Mouse (Mus musculus) gastrocnemius, adult 2 months (tissue): ENCODE measurements around the gene Klhl41. TPM values are rescaled to one million over a fixed set of nuclear protein-coding genes. Genes with fewer than 3 reads are reported as not detected.
"Not testable (repeated sequence)": the region's sequence is repeated elsewhere in the genome, so short reads cannot be mapped to it uniquely, and the experiment has no call there.

Experiments
- DNase-seq: peaks from one replicate; pipeline ENCODE4 v3.0.0; 2022
- H3K27ac ChIP-seq: fragments of 200-600 bp; 2 replicates; pipeline ENCODE4 v1.8.1; 2022; ENCODE audit warnings: mild to moderate bottlenecking
- H3K4me3 ChIP-seq: fragments of 200-600 bp; 2 replicates; pipeline ENCODE4 v1.8.1; 2022; ENCODE audit warnings: mild to moderate bottlenecking, moderate library complexity
- CTCF ChIP-seq: fragments of 200-600 bp; IDR thresholded peaks from 2 replicates; pipeline ENCODE4 v1.8.1; 2022; ENCODE audit warnings: antibody characterized with exemption, mild to moderate bottlenecking, moderate library complexity
- intact Hi-C: fragments of 180-260 bp; cut with DNase I; formaldehyde crosslinking; loops from one replicate; pipeline ENCODE4 v1.15.1; 2025
- long read RNA-seq, 2 experiments: library from polyadenylated mRNA; stranded (forward); transcript quantifications; one replicate each; pipeline ENCODE4 v2.0.0; 2021
- total RNA-seq, 2 experiments: library from RNA; stranded (reverse); gene quantifications; 2 replicates each; pipeline ENCODE4 v1.2.3; 2021

The Klhl41 gene
- total RNA-seq = 100 to 1,000 TPM; 511 to 652 TPM
- long read RNA-seq, experiment 1, transcript Klhl41-201 (6 exons, 2,529 nt) = major isoform, 100 of 109 reads
- long read RNA-seq, experiment 1, partial matches to known transcripts = 6 of 109 reads
- long read RNA-seq, experiment 1, other reads (novel, unspliced or antisense) = 3 of 109 reads
- long read RNA-seq, experiment 2, transcript Klhl41-201 (6 exons, 2,529 nt) = major isoform, 104 of 110 reads
- long read RNA-seq, experiment 2, partial matches to known transcripts = 1 of 110 reads
- long read RNA-seq, experiment 2, other reads (novel, unspliced or antisense) = 5 of 110 reads

DNA sequence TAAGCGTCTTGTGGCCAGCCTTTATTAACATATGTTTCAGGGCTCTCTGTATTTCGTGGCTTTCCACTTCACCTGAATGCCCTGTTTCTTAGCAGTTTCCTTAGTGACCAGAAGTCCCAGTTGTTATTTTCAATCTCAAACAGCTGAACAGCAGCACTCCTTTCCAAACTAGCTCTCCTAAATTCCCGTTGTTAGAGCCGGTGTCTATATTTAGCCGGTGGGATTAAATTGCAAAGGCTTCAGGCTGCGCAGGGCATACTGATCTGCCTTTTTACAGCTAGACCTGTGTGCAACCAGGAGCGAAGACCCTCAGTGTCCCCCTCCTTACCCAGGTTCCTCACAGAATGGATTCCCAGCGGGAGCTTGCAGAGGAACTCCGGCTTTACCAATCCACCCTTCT is at the start of gene Klhl41:
Klhl41 (plus strand) TSS at position 268 of the 400 bp plus-strand sequence.
- intact Hi-C loops = no loop called here
- DNase-seq = peak; percentile 55
- H3K4me3 ChIP-seq = peak within 1 kb of the TSS; percentile 80
- no peak for TF ChIP-seq CTCF
- peak within 1 kb of the TSS; percentile 97 for H3K27ac ChIP-seq

DNA sequence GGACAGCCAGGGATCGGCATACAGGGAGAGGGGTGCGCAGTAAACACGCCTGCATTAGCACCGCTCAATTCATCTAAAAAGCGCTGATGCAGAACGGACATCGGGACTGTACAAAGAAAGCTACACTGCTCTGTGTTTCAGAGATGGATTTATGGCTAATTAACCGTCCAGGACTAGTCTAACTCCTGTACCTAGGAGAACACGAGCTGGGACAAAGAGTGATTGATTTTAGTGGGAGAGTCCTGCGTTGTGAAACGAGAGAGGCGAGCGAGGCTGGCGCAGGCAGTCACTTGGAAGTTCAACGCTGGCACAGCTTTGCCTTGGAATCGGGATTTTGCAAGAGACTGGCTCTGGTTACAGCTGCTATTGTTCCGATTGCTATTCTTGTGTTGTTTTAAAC is 40.7 kb upstream of the Klhl41 start:
- DNase-seq = no peak
- TF ChIP-seq CTCF = no peak
- Histone ChIP-seq H3K4me3 (no peak overlapping the region), H3K27ac (no peak overlapping the region)
- intact Hi-C loops = no loop called here

DNA sequence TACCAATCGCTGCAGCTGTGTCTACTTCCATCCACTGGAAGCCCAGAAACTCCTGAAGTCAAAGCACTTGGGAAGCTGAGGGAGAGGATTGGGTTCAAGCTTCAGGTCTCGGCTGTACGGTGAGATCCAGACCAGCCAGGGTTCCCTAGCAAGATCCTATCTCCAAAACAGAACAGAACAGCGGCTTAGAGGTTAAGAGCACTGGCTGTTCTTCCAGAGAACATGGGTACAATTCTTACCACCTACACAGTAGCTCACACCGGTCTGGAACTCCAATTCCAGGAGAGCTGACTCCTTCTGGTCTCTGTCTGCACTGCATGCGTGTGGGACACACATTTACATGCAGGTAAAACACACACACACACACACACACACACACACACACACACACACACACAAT is 40.0 kb upstream of the Klhl41 start:
- no peak for DNase-seq
- H3K4me3 ChIP-seq = no peak overlapping the region
- H3K27ac ChIP-seq = no peak overlapping the region
- intact Hi-C loops = no loop called here
- no peak for TF ChIP-seq CTCF

DNA sequence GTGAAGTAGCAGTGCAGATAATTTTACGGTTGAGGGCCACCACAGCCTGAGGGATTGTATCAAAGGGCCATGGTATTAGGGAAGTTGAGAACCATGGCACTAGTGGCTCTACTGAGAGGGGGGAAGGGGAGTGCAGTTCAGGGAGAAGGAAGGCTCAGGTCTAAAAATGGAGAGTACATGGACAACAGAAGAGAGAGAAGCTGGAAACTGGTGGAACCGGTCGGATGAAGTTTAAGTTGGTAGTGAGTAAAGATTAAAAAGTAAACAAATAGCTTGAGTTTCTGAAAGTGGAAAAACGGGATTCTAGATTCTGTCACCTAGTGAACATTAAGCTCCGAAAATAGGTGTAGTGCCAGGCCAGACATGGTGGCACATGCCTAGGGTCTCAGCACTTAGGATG is 39.1 kb upstream of the Klhl41 start:
- Histone ChIP-seq H3K27ac (no peak overlapping the region), H3K4me3 (no peak overlapping the region)
- DNase-seq = no peak
- intact Hi-C loops = no loop called here
- no peak for TF ChIP-seq CTCF

DNA sequence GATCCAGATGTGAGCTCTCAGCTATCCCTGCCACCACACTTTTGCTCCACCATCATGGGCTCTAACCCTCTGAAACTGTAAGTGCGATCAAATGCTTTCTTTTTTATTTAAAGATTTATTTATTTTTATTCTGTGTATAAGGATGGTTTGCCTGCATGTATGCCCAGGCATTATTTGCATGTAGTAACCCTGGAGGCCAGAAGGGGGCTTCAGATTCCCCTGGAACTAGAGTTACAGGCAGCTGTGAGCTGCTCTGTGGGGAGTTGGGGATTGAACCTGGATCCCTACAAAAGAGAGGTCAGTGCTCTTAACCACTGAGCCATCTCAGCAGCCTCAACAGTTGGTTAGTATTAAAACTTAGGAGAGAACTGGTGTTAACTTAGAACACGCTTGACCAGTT is 38.5 kb upstream of the Klhl41 start:
- peak; percentile 48 for TF ChIP-seq CTCF
- intact Hi-C loops = no loop called here
- no peak for DNase-seq
- Histone ChIP-seq H3K27ac (no peak overlapping the region), H3K4me3 (no peak overlapping the region)

DNA sequence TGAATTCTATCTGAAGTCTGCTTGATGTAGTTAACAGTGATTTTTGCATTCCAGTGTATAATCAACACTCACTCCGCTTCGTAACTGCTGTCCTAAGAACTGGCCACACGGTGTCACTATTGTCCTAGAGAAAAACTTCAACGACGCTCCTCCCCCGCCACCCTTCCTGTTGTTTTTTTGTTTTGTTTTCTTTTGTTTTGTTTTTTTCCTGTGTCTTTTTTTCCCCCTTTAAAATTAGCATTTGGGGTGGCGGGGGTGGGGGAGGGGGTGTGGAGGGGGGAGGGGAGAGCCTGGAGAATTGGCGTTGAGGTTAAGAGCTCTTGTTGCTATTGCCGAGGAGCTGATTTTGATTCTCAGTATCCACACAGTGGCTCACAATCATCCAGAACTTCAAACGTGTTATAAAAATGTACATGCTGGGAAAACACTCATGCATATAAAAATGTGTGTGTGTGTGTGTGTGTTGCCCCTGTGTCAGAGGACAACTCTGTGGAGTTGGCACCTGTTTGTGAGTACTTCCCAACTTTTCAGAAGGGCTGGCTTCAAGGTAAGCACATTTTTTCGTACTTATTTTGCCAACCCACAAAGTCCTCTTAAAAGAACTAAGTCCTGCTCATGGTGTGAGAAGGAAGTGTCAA is 34.7 kb upstream of the Klhl41 start:
- intact Hi-C loops = loop anchor here (2.0 kb wide), 2 partner anchors 40 to 144 kb away; no protein-coding TSS in a partner anchor
- Histone ChIP-seq H3K4me3 (peak overlapping the region; percentile 72), H3K27ac (peak overlapping the region; percentile 69)
- peak; percentile 83 for TF ChIP-seq CTCF
- peak; percentile 42 for DNase-seq

DNA sequence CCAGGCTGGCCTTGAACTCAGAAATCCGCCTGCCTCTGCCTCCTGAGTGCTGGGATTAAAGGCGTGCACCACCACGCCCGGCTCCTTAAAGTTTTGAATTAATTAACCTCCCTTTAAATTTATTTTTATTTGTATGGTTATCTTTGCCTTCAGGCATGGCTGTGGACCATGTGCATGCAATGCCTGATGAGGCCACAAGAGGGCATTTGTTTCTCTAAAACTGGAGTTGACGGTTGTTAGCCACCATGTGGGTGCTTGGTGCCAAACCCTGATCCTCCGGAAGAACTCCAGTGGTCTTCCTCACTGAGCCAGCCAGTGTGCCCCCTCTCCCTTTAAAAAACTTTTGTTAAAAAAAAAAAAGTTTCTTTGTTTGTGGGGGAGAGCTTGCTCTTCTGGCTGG is 34.1 kb upstream of the Klhl41 start:
- Histone ChIP-seq H3K27ac (no peak overlapping the region), H3K4me3 (peak overlapping the region; percentile 72; the same call in 1 of the 2 replicates)
- peak; percentile 72 for TF ChIP-seq CTCF
- peak; percentile 59 for DNase-seq
- intact Hi-C loops = loop anchor here (2.0 kb wide), 2 partner anchors 39 to 143 kb away; no protein-coding TSS in a partner anchor

DNA sequence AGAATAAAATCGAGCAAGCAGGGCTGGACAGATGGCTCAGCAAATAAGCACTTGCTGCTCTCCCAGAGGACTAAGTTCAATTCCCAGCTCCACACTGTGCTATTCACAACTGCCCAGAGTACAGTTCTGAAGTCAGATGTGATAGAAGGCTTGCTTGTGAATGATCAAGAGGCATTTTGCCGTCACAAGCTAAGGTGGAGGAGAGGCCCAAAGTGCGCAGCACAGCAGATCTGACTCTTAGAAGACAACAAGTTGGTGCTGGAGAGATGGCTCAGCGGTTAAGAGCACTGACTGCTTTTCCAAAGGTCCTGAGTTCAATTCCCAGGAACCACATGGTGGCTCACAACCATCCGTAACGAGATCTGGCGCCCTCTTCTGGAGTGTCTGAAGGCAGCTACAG is 31.9 kb upstream of the Klhl41 start:
- DNase-seq, H3K4me3 ChIP-seq, intact Hi-C loops, H3K27ac ChIP-seq: not testable (repeated sequence)
- TF ChIP-seq CTCF = peak; percentile 26; the same call in 1 of the 2 replicates

DNA sequence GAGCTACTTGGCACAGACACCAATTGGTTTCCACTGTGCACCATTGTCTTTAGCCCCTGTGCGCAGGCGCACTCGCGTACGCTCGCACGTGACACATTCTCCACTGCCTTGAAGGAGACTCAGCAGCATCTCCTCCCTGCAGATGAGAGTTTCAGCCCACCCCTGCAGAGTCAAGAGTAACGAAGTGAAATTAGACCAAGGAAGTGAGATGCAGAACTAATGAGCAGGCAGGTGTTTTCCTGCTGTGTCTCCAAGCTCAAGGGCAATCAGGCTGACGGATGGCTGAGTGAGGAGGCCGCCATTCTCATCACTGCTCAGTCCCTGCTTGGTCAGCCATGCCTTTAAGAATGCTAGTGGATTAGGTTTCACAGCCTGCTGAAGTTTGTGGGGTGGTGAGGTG is 29.8 kb upstream of the Klhl41 start:
- H3K4me3 ChIP-seq = no peak overlapping the region
- intact Hi-C loops = no loop called here
- TF ChIP-seq CTCF = no peak
- H3K27ac ChIP-seq = no peak overlapping the region
- no peak for DNase-seq

DNA sequence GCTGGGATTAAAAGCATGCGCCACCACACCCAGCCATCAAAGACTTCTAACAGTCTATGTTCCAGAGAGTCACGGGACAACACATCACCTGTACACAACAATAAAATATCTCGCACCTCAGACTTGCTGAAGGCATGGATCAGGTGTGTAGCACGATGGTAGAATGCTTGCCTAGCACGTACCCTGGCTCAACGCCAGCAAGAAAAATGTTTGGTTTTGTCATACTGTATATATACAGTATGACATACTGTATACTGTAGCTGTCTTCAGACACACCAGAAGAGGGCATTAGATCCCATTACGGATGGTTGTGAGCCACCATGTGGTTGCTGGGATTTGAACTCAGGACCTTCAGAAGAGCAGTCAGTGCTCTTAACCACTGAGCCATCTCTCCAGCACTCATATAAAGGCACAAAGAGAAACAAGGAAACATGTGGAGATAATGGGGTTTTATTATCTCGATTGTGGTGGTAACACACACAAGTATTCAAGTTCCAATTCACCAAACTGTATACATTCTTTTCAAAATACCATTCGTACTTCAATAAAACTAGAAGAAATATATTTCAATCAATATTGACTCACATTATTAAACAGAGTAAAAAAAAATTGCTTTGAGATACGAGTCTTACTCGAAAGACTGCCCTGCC is 24.8 kb upstream of the Klhl41 start:
- no peak for DNase-seq
- Histone ChIP-seq H3K27ac (no peak overlapping the region), H3K4me3 (no peak overlapping the region)
- intact Hi-C loops = no loop called here
- no peak for TF ChIP-seq CTCF

DNA sequence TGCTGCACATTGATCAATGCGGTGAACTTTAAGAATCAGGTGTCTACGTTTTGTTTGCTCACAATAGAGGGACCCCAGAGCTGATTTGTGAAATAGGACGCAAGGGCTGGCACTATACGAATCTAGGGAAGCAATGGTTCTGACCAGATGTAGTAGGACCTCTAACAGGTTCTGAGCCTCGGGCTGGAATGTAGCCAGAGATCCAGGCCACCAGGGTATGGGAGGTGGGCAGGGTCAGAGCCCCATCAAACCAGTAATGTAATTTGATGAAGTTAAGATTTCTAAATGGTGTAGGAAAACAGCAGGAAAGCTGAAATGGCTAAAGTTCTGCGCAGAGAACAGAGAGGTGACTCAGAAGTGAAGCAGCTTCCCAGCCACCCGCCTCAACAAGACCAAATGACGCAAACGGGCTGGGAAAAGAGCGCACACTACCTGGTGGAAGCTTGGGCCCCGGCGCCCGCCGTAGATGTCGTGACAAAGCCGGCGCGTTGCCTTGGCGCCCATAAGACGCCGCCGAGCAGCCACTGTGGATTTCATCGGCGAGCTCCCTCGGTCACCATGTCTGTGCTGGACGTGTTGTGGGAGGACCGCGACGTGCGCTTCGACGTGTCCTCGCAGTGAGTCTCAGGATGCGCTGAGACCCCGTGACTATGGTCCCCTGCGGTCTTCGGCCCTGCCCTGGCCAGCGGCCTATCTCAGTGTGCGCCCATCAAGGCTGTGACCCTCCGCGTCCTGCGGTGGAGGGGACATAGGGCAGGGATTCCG is 23.0 kb upstream of the Klhl41 start, which contains the start of gene Bbs5:
Bbs5 (plus strand) TSS at position 446 of the 765 bp plus-strand sequence.
- Histone ChIP-seq H3K27ac (peak within 1 kb of the TSS; percentile 80), H3K4me3 (peak within 1 kb of the TSS; percentile 95)
- no peak for TF ChIP-seq CTCF
- DNase-seq = peak; percentile 94
- intact Hi-C loops = no loop called here

DNA sequence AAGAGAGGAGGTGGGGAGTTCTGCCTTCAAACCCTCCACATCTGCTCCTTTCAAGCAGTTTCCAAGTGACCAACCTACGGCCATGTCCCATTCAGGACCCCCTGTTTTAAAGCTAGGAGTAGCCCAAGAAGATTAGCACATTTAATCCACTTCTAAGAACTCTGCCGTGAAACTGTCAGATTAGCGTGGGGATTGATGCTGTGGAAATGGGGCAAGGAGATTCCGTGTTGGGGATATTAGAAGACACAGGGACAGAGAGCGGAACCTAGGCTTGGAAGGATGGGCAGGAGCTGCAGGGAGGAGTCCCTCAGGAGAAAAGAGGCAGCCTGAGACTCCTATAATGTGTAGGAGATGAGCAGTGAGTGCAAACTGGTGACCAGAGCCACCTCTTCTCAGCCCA is 20.2 kb upstream of the Klhl41 start:
- TF ChIP-seq CTCF = no peak
- H3K27ac ChIP-seq = no peak overlapping the region
- intact Hi-C loops = no loop called here

More for the DNA sequence above, 20.2 kb upstream of the Klhl41 start:
- H3K4me3 ChIP-seq = no peak overlapping the region
- no peak for DNase-seq
